Mouse (Mus musculus): ENCODE results near the gene Gm45753. TPM values are rescaled to one million over a fixed set of nuclear protein-coding genes. Genes with fewer than 3 reads are reported as not detected.
A peak's percentile ranks its signal among the peaks of the same experiment; 100 is the strongest.
"Not testable (repeated sequence)": the region's sequence is repeated elsewhere in the genome, so short reads cannot be mapped to it uniquely, and the experiment has no call there.

Gm45753 gene
- not detected for total RNA-seq (2021)

- no peak for DNase-seq
- intact Hi-C loops (cut with DNase I), result no loop called here
Measured at GRCm38 (mm10) chr8:45308366-45308765, at the start of gene Gm45753. TSS of gene Gm45753 (minus strand) at chr8:45308466.

- DNase-seq, result no peak
- intact Hi-C loops (cut with DNase I), result no loop called here
Measured at GRCm38 (mm10) chr8:45355809-45356208, 47.5 kb upstream of the Gm45753 start.

- peak; percentile 56 to 75 for DNase-seq
- intact Hi-C loops (cut with DNase I), result no loop called here
Measured at GRCm38 (mm10) chr8:45345031-45345430, 36.8 kb upstream of the Gm45753 start.

GRCm38 (mm10) chr8:45344298-45344697 lies 36.0 kb upstream of the Gm45753 start:
- intact Hi-C loops (cut with DNase I), result no loop called here
- DNase-seq, result no peak

- intact Hi-C loops (cut with DNase I), result no loop called here
- DNase-seq, result no peak
Measured at GRCm38 (mm10) chr8:45341630-45342628, 33.7 kb upstream of the Gm45753 start.

- DNase-seq, result peak in 1 of 2 experiments; percentile 33
- intact Hi-C loops (cut with DNase I), result no loop called here
Measured at GRCm38 (mm10) chr8:45333493-45333892, 25.2 kb upstream of the Gm45753 start.

GRCm38 (mm10) chr8:45332685-45333409 lies 24.6 kb upstream of the Gm45753 start, which contains the start of gene Cyp4v3:
TSS of gene Cyp4v3 (minus strand) at chr8:45333216.
- intact Hi-C loops (cut with DNase I), result no loop called here

GRCm38 (mm10) chr8:45330856-45331255 lies 22.6 kb upstream of the Gm45753 start:
- intact Hi-C loops (cut with DNase I), result no loop called here
- DNase-seq, result no peak

More at GRCm38 (mm10) chr8:45332685-45333409, 24.6 kb upstream of the Gm45753 start, which contains the start of gene Cyp4v3:
- DNase-seq, result peak; percentile 73 to 76

GRCm38 (mm10) chr8:45329206-45329980 lies 21.1 kb upstream of the Gm45753 start:
- DNase-seq, result no peak
- intact Hi-C loops (cut with DNase I), result no loop called here

- intact Hi-C loops (cut with DNase I), result not testable (repeated sequence)
Measured at GRCm38 (mm10) chr8:45327076-45327475, 18.8 kb upstream of the Gm45753 start.

GRCm38 (mm10) chr8:45324151-45324550 lies 15.9 kb upstream of the Gm45753 start:
- DNase-seq, result no peak
- intact Hi-C loops (cut with DNase I), result no loop called here

More at GRCm38 (mm10) chr8:45327076-45327475, 18.8 kb upstream of the Gm45753 start:
- not testable (repeated sequence) for DNase-seq

GRCm38 (mm10) chr8:45321365-45321764 lies 13.1 kb upstream of the Gm45753 start:
- DNase-seq, result no peak

GRCm38 (mm10) chr8:45320930-45321329 lies 12.7 kb upstream of the Gm45753 start:
- DNase-seq, result no peak
- intact Hi-C loops (cut with DNase I), result no loop called here

More at GRCm38 (mm10) chr8:45321365-45321764, 13.1 kb upstream of the Gm45753 start:
- intact Hi-C loops (cut with DNase I), result no loop called here

GRCm38 (mm10) chr8:45310967-45311366 lies 2.7 kb upstream of the Gm45753 start:
- DNase-seq, result no peak
- intact Hi-C loops (cut with DNase I), result no loop called here

GRCm38 (mm10) chr8:45305479-45305878 lies 2.8 kb downstream of the Gm45753 start:
- intact Hi-C loops (cut with DNase I), result no loop called here
- DNase-seq, result no peak

GRCm38 (mm10) chr8:45304354-45304753 lies 3.9 kb downstream of the Gm45753 start:
- DNase-seq, result no peak
- intact Hi-C loops (cut with DNase I), result no loop called here

GRCm38 (mm10) chr8:45302390-45302789 lies 5.9 kb downstream of the Gm45753 start:
- DNase-seq, result no peak
- intact Hi-C loops (cut with DNase I), result no loop called here

- no peak for DNase-seq
- intact Hi-C loops (cut with DNase I), result no loop called here
Measured at GRCm38 (mm10) chr8:45295276-45295675, 13.0 kb downstream of the Gm45753 start.

GRCm38 (mm10) chr8:45294687-45295086 lies 13.6 kb downstream of the Gm45753 start, which contains the start of gene Klkb1:
TSS of gene Klkb1 (minus strand) at chr8:45294859.
- intact Hi-C loops (cut with DNase I), result no loop called here
- no peak for DNase-seq

- DNase-seq, result no peak
- intact Hi-C loops (cut with DNase I), result no loop called here
Measured at GRCm38 (mm10) chr8:45291790-45292189, 16.5 kb downstream of the Gm45753 start.

Measured in heart, postnatal 36 days (tissue).